Mouse (Mus musculus) embryonic stem cell, embryonic (primary cell): Measurements from ENCODE around the gene Ly6f.

Source experiments
- CTCF ChIA-PET, 4 experiments: fragments of 300-600 bp in 2 of 4; fragments of 350-600 bp in 2 of 4; sonication (Branson Sonifier 250); formaldehyde crosslinking; loops; one replicate each; lab custom pipeline; 2022; ENCODE audit warnings: inconsistent platforms in 2 of 4; lab: Charles Lee
- POLR2A ChIA-PET, 4 experiments: fragments of 300-600 bp in 2 of 4; fragments of 350-600 bp in 2 of 4; sonication (Branson Sonifier 250); formaldehyde crosslinking; loops; one replicate each; lab custom pipeline; 2022; ENCODE audit warnings: antibody characterized with exemption in 4 of 4, inconsistent platforms in 1 of 4; lab: Charles Lee

Ly6f gene

DNA sequence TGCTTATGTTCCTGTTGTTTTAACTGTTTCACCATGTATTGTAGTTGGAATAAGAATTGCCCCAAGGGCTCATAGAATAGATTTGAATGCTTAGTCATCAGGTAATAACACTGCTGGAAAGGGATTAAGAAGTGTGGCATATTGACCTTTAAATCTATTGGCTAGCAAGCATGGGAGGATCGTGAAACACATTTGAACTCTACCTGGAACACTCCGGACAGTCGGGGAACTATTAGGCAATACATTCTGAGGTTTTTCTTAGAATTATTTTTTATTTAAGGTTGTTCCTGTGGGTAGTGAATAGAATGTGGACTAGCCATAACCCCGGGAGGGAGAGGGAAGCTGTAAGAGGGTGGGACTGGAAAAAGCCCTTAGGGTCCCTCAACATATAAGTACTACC is 41.0 kb downstream of the Ly6f start:
- ChIA-PET CTCF (no interaction called here), POLR2A (interaction anchor here in 1 of 4 experiments (0.7 kb wide), 1 partner anchor 69 kb away, joined by 7 read pairs; no protein-coding TSS in a partner anchor)

GRCm38 (mm10) chr15:75309946-75310345 is 41.7 kb downstream of the Ly6f start:
- ChIA-PET POLR2A (no interaction called here), CTCF (no interaction called here)

GRCm38 (mm10) chr15:75314421-75314820 is 46.2 kb downstream of the Ly6f start:
- POLR2A ChIA-PET, result no interaction called here

GRCm38 (mm10) chr15:75317255-75317654 is 49.0 kb downstream of the Ly6f start:
- POLR2A ChIA-PET, result interaction anchor here in 1 of 4 experiments (0.6 kb wide), 1 partner anchor 32 kb away, joined by 3 read pairs; no protein-coding TSS in a partner anchor
- CTCF ChIA-PET, result interaction anchor here in 2 of 4 experiments (0.6 to 1.6 kb wide), 6 partner anchors 10 to 362 kb away, joined by 3 to 12 read pairs (median 4); no protein-coding TSS in a partner anchor

More at GRCm38 (mm10) chr15:75314421-75314820, 46.2 kb downstream of the Ly6f start:
- CTCF ChIA-PET, result no interaction called here

GRCm38 (mm10) chr15:75318584-75318983 is 50.4 kb downstream of the Ly6f start:
- CTCF ChIA-PET, result interaction anchor here in 1 of 4 experiments (1.6 kb wide), 1 partner anchor 89 kb away, joined by 4 read pairs; no protein-coding TSS in a partner anchor

DNA sequence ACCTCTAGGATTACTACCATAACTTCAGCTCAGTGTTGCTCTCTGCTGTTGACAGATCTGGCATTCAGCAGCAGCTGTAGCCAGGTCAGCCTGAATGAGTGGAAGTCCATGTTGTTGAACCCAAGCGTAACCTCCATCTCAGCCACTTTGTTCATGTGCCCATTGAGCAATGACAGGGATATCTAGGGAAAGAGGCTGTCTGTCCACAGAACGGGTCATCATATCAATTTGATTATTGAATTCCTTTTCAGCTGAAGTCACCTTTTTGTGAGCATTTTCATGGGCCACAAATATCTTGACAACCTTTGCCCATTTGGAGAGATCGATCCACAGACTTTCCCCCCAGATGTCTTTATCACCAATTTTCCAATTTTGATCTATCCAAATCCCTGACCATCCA is 51.9 kb downstream of the Ly6f start:
- POLR2A ChIA-PET, result no interaction called here
- CTCF ChIA-PET, result no interaction called here

More at GRCm38 (mm10) chr15:75318584-75318983, 50.4 kb downstream of the Ly6f start:
- POLR2A ChIA-PET, result no interaction called here
